Mouse (Mus musculus): ENCODE results near the gene Dhx16.

- TF ChIP-seq EP300 (optimal IDR thresholded peaks at IDR 0.05) (no peak), CTCF (IDR thresholded peaks at IDR 0.05; ENCODE audit: low read depth) (no peak)
Observed at GRCm38 (mm10) chr17:35835424-35836140, 44.0 kb upstream of the Dhx16 start.
